Mouse (Mus musculus): ENCODE measurements around the gene Cd164l2. TPM values are rescaled to one million over a fixed set of nuclear protein-coding genes. Genes with fewer than 3 reads are reported as not detected.

The Cd164l2 gene
- 0.23 and 0.47 TPM in 2 replicates for polyA plus RNA-seq (2014; fragmentation: Nextera tagmentation; extraction: Ambion mirVana)

- WGBS, result 2% methylated on average over 52 of the region's 52 CpGs
- H3K27me3 ChIP-seq (ENCODE audit: control insufficient read depth, insufficient read depth, low read length), result peaks cover 38% of the 10 kb centered on the region
- H3K36me3 ChIP-seq (ENCODE audit: control insufficient read depth, insufficient read depth, low read length), result no peaks in the 10 kb centered on the region
- no peaks in the 10 kb centered on the region for H3K9me3 ChIP-seq (ENCODE audit: control insufficient read depth, low read length)
- DNase-seq (ENCODE audit: low spot score, missing footprints) (no peak), ATAC-seq (ENCODE audit: low FRiP score) (peak; percentile 79)
- H3K27ac ChIP-seq (ENCODE audit: low read depth, low read length), result no peak within 1 kb of the TSS
- peak within 1 kb of the TSS; percentile 61 for H3K9ac ChIP-seq (ENCODE audit: low read length)
- peak within 1 kb of the TSS; percentile 98 for H3K4me2 ChIP-seq
- peak within 1 kb of the TSS; percentile 69 for H3K4me3 ChIP-seq (ENCODE audit: low read depth, low read length)
- H3K4me1 ChIP-seq (ENCODE audit: control insufficient read depth, insufficient read depth, low read length), result peaks cover 12% of the 10 kb centered on the region
Measured at GRCm38 (mm10) chr4:133211751-133212561, at the start of gene Cd164l2, which contains the start of gene Gpr3. Cd164l2 (plus strand) TSS chr4:133212131. Gpr3 (minus strand) TSS chr4:133212536.

- H3K27me3 ChIP-seq (ENCODE audit: control insufficient read depth, insufficient read depth, low read length), result no peaks in the 10 kb centered on the region
- H3K4me1 ChIP-seq (ENCODE audit: control insufficient read depth, insufficient read depth, low read length), result peaks cover 9% of the 10 kb centered on the region
- H3K4me2 ChIP-seq, result no peak overlapping the region
- H3K36me3 ChIP-seq (ENCODE audit: control insufficient read depth, insufficient read depth, low read length), result no peaks in the 10 kb centered on the region
- H3K9ac ChIP-seq (ENCODE audit: low read length), result no peak overlapping the region
- DNase-seq (ENCODE audit: low spot score, missing footprints) (no peak), ATAC-seq (ENCODE audit: low FRiP score) (no peak)
- H3K4me3 ChIP-seq (ENCODE audit: low read depth, low read length), result no peak overlapping the region
- H3K27ac ChIP-seq (ENCODE audit: low read depth, low read length), result no peak overlapping the region
- 83% methylated on average over 6 of the region's 6 CpGs for WGBS
- H3K9me3 ChIP-seq (ENCODE audit: control insufficient read depth, low read length), result no peaks in the 10 kb centered on the region
Measured at GRCm38 (mm10) chr4:133162196-133162595, 49.7 kb upstream of the Cd164l2 start.

- Histone ChIP-seq H3K9me3 (ENCODE audit: control insufficient read depth, low read length) (no peaks in the 10 kb centered on the region), H3K27me3 (ENCODE audit: control insufficient read depth, insufficient read depth, low read length) (no peaks in the 10 kb centered on the region), H3K27ac (ENCODE audit: low read depth, low read length) (no peak overlapping the region), H3K9ac (ENCODE audit: low read length) (no peak overlapping the region), H3K4me3 (ENCODE audit: low read depth, low read length) (no peak overlapping the region), H3K4me1 (ENCODE audit: control insufficient read depth, insufficient read depth, low read length) (no peaks in the 10 kb centered on the region), H3K36me3 (ENCODE audit: control insufficient read depth, insufficient read depth, low read length) (no peaks in the 10 kb centered on the region), H3K4me2 (no peak overlapping the region)
- ATAC-seq (ENCODE audit: low FRiP score) (no peak), DNase-seq (ENCODE audit: low spot score, missing footprints) (no peak)
- WGBS, result 95% methylated on average over 9 of the region's 9 CpGs
Measured at GRCm38 (mm10) chr4:133166773-133167172, 45.2 kb upstream of the Cd164l2 start.

- no peaks in the 10 kb centered on the region for H3K9me3 ChIP-seq (ENCODE audit: control insufficient read depth, low read length)
- ATAC-seq (ENCODE audit: low FRiP score) (no peak), DNase-seq (ENCODE audit: low spot score, missing footprints) (peak; percentile 41)
- H3K9ac ChIP-seq (ENCODE audit: low read length), result no peak overlapping the region
- no peaks in the 10 kb centered on the region for H3K27me3 ChIP-seq (ENCODE audit: control insufficient read depth, insufficient read depth, low read length)
- 91% methylated on average over 10 of the region's 10 CpGs for WGBS
- no peaks in the 10 kb centered on the region for H3K4me1 ChIP-seq (ENCODE audit: control insufficient read depth, insufficient read depth, low read length)
- H3K4me3 ChIP-seq (ENCODE audit: low read depth, low read length), result no peak overlapping the region
- no peak overlapping the region for H3K27ac ChIP-seq (ENCODE audit: low read depth, low read length)
- no peak overlapping the region for H3K4me2 ChIP-seq
- H3K36me3 ChIP-seq (ENCODE audit: control insufficient read depth, insufficient read depth, low read length), result no peaks in the 10 kb centered on the region
Measured at GRCm38 (mm10) chr4:133169237-133170055, 42.5 kb upstream of the Cd164l2 start.

GRCm38 (mm10) chr4:133170056-133170524 is 41.8 kb upstream of the Cd164l2 start:
- no peaks in the 10 kb centered on the region for H3K27me3 ChIP-seq (ENCODE audit: control insufficient read depth, insufficient read depth, low read length)
- no peak for ATAC-seq (ENCODE audit: low FRiP score)
- H3K27ac ChIP-seq (ENCODE audit: low read depth, low read length), result no peak overlapping the region
- H3K4me1 ChIP-seq (ENCODE audit: control insufficient read depth, insufficient read depth, low read length), result no peaks in the 10 kb centered on the region
- no peak overlapping the region for H3K4me3 ChIP-seq (ENCODE audit: low read depth, low read length)
- no peaks in the 10 kb centered on the region for H3K36me3 ChIP-seq (ENCODE audit: control insufficient read depth, insufficient read depth, low read length)
- 87% methylated on average over 3 of the region's 3 CpGs for WGBS
- H3K9ac ChIP-seq (ENCODE audit: low read length), result no peak overlapping the region
- no peaks in the 10 kb centered on the region for H3K9me3 ChIP-seq (ENCODE audit: control insufficient read depth, low read length)
- no peak overlapping the region for H3K4me2 ChIP-seq
- peak; percentile 65 for DNase-seq (ENCODE audit: low spot score, missing footprints)

- DNase-seq (ENCODE audit: low spot score, missing footprints), result no peak
- Histone ChIP-seq H3K9ac (ENCODE audit: low read length) (no peak overlapping the region), H3K4me2 (no peak overlapping the region), H3K36me3 (ENCODE audit: control insufficient read depth, insufficient read depth, low read length) (no peaks in the 10 kb centered on the region), H3K9me3 (ENCODE audit: control insufficient read depth, low read length) (no peaks in the 10 kb centered on the region), H3K27ac (ENCODE audit: low read depth, low read length) (no peak overlapping the region), H3K27me3 (ENCODE audit: control insufficient read depth, insufficient read depth, low read length) (no peaks in the 10 kb centered on the region), H3K4me1 (ENCODE audit: control insufficient read depth, insufficient read depth, low read length) (no peaks in the 10 kb centered on the region; the same call in 1 of the 2 replicates), H3K4me3 (ENCODE audit: low read depth, low read length) (no peak overlapping the region)
- ATAC-seq (ENCODE audit: low FRiP score), result no peak
Measured at GRCm38 (mm10) chr4:133170616-133171015, 41.3 kb upstream of the Cd164l2 start.

- ATAC-seq (ENCODE audit: low FRiP score), result no peak
Measured at GRCm38 (mm10) chr4:133172451-133172850, 39.5 kb upstream of the Cd164l2 start.

GRCm38 (mm10) chr4:133174361-133174760 is 37.6 kb upstream of the Cd164l2 start:
- peak; percentile 68 for DNase-seq (ENCODE audit: low spot score, missing footprints)
- no peak overlapping the region for H3K4me2 ChIP-seq
- H3K36me3 ChIP-seq (ENCODE audit: control insufficient read depth, insufficient read depth, low read length), result no peaks in the 10 kb centered on the region
- H3K4me1 ChIP-seq (ENCODE audit: control insufficient read depth, insufficient read depth, low read length), result peaks cover 10% of the 10 kb centered on the region
- no peak overlapping the region for H3K4me3 ChIP-seq (ENCODE audit: low read depth, low read length)
- H3K9ac ChIP-seq (ENCODE audit: low read length), result no peak overlapping the region
- 75% methylated on average over 4 of the region's 4 CpGs for WGBS
- no peaks in the 10 kb centered on the region for H3K27me3 ChIP-seq (ENCODE audit: control insufficient read depth, insufficient read depth, low read length)
- ATAC-seq (ENCODE audit: low FRiP score), result no peak
- H3K9me3 ChIP-seq (ENCODE audit: control insufficient read depth, low read length), result no peaks in the 10 kb centered on the region
- H3K27ac ChIP-seq (ENCODE audit: low read depth, low read length), result no peak overlapping the region

More at GRCm38 (mm10) chr4:133172451-133172850, 39.5 kb upstream of the Cd164l2 start:
- Histone ChIP-seq H3K27me3 (ENCODE audit: control insufficient read depth, insufficient read depth, low read length) (no peaks in the 10 kb centered on the region), H3K36me3 (ENCODE audit: control insufficient read depth, insufficient read depth, low read length) (no peaks in the 10 kb centered on the region), H3K27ac (ENCODE audit: low read depth, low read length) (no peak overlapping the region), H3K4me2 (no peak overlapping the region), H3K4me1 (ENCODE audit: control insufficient read depth, insufficient read depth, low read length) (peaks cover 10% of the 10 kb centered on the region), H3K4me3 (ENCODE audit: low read depth, low read length) (no peak overlapping the region), H3K9ac (ENCODE audit: low read length) (no peak overlapping the region), H3K9me3 (ENCODE audit: control insufficient read depth, low read length) (no peaks in the 10 kb centered on the region)
- DNase-seq (ENCODE audit: low spot score, missing footprints), result peak; percentile 41
- 92% methylated on average over 4 of the region's 4 CpGs for WGBS

GRCm38 (mm10) chr4:133175274-133175673 is 36.7 kb upstream of the Cd164l2 start:
- WGBS, result 88% methylated on average over 7 of the region's 7 CpGs
- Histone ChIP-seq H3K9me3 (ENCODE audit: control insufficient read depth, low read length) (no peaks in the 10 kb centered on the region), H3K4me2 (no peak overlapping the region), H3K4me3 (ENCODE audit: low read depth, low read length) (no peak overlapping the region), H3K9ac (ENCODE audit: low read length) (no peak overlapping the region), H3K27ac (ENCODE audit: low read depth, low read length) (no peak overlapping the region), H3K27me3 (ENCODE audit: control insufficient read depth, insufficient read depth, low read length) (no peaks in the 10 kb centered on the region), H3K4me1 (ENCODE audit: control insufficient read depth, insufficient read depth, low read length) (peaks cover 10% of the 10 kb centered on the region), H3K36me3 (ENCODE audit: control insufficient read depth, insufficient read depth, low read length) (no peaks in the 10 kb centered on the region)
- peak; percentile 68 for DNase-seq (ENCODE audit: low spot score, missing footprints)
- no peak for ATAC-seq (ENCODE audit: low FRiP score)

Measured in midbrain, embryonic 11.5 days (tissue).